Mouse (Mus musculus): ENCODE measurements around the gene Rasd1. TPM values are rescaled to one million over a fixed set of nuclear protein-coding genes. Genes with fewer than 3 reads are reported as not detected.
A peak's percentile ranks its signal among the peaks of the same experiment; 100 is the strongest.

Rasd1 gene
- total RNA-seq (2022): 10 to 100 TPM; 34.8 to 47.6 (median 41.1) TPM

- DNase-seq (ENCODE audit: low spot score in 2 of 2): no peak
Measured at GRCm38 (mm10) chr11:59964818-59965217, at the start of gene Rasd1. TSS of gene Rasd1 (minus strand) at chr11:59964944.

GRCm38 (mm10) chr11:60011516-60011915, 46.8 kb upstream of the Rasd1 start:
- no peak for DNase-seq (ENCODE audit: low spot score in 2 of 2)

GRCm38 (mm10) chr11:60009451-60009850, 44.7 kb upstream of the Rasd1 start:
- DNase-seq (ENCODE audit: low spot score in 2 of 2): no peak

- DNase-seq (ENCODE audit: low spot score in 2 of 2): no peak
Measured at GRCm38 (mm10) chr11:60005866-60006265, 41.1 kb upstream of the Rasd1 start.

GRCm38 (mm10) chr11:60004716-60005115, 40.0 kb upstream of the Rasd1 start:
- no peak for DNase-seq (ENCODE audit: low spot score in 2 of 2)

GRCm38 (mm10) chr11:60003811-60004210, 39.1 kb upstream of the Rasd1 start:
- DNase-seq (ENCODE audit: low spot score in 2 of 2): peak in 1 of 2 experiments; percentile 19

GRCm38 (mm10) chr11:60001231-60001980, 36.7 kb upstream of the Rasd1 start:
- DNase-seq (ENCODE audit: low spot score in 2 of 2): no peak

GRCm38 (mm10) chr11:59994318-59994717, 29.6 kb upstream of the Rasd1 start:
- DNase-seq (ENCODE audit: low spot score in 2 of 2): no peak

- no peak for DNase-seq (ENCODE audit: low spot score in 2 of 2)
Measured at GRCm38 (mm10) chr11:59991365-59991764, 26.6 kb upstream of the Rasd1 start.

GRCm38 (mm10) chr11:59989406-59989805, 24.7 kb upstream of the Rasd1 start:
- no peak for DNase-seq (ENCODE audit: low spot score in 2 of 2)

- DNase-seq (ENCODE audit: low spot score in 2 of 2): no peak
Measured at GRCm38 (mm10) chr11:59977831-59978230, 13.1 kb upstream of the Rasd1 start.

- no peak for DNase-seq (ENCODE audit: low spot score in 2 of 2)
Measured at GRCm38 (mm10) chr11:59975241-59975640, 10.5 kb upstream of the Rasd1 start.

GRCm38 (mm10) chr11:59973389-59973788, 8.6 kb upstream of the Rasd1 start:
- no peak for DNase-seq (ENCODE audit: low spot score in 2 of 2)

- no peak for DNase-seq (ENCODE audit: low spot score in 2 of 2)
Measured at GRCm38 (mm10) chr11:59971691-59972090, 6.9 kb upstream of the Rasd1 start.

- no peak for DNase-seq (ENCODE audit: low spot score in 2 of 2)
Measured at GRCm38 (mm10) chr11:59970780-59971179, 6.0 kb upstream of the Rasd1 start.

- DNase-seq (ENCODE audit: low spot score in 2 of 2): no peak
Measured at GRCm38 (mm10) chr11:59967765-59968164, 3.0 kb upstream of the Rasd1 start.

GRCm38 (mm10) chr11:59966102-59966483, 1.3 kb upstream of the Rasd1 start:
- DNase-seq (ENCODE audit: low spot score in 2 of 2): peak; percentile 52 to 63

- DNase-seq (ENCODE audit: low spot score in 2 of 2): peak; percentile 65 to 83
Measured at GRCm38 (mm10) chr11:59965227-59966101, 720 bp upstream of the Rasd1 start.

GRCm38 (mm10) chr11:59964163-59964758, 483 bp downstream of the Rasd1 start:
- DNase-seq (ENCODE audit: low spot score in 2 of 2): no peak

- DNase-seq (ENCODE audit: low spot score in 2 of 2): no peak
Measured at GRCm38 (mm10) chr11:59963364-59964162, 1.2 kb downstream of the Rasd1 start.

- no peak for DNase-seq (ENCODE audit: low spot score in 2 of 2)
Measured at GRCm38 (mm10) chr11:59962590-59962989, 2.2 kb downstream of the Rasd1 start.

Data from layer of hippocampus, adult 8-10 months (tissue).